Mouse (Mus musculus) liver, embryonic 14 days (tissue): ENCODE data around the gene Itgb2. TPM values are rescaled to one million over a fixed set of nuclear protein-coding genes. Genes with fewer than 3 reads are reported as not detected.

Source experiments
- polyA plus RNA-seq: library from polyadenylated mRNA; depleted of rRNA; stranded (reverse); fragments of >200 nt; gene quantifications from 2 replicates; pipeline ENCODE4 v1.2.3, GENCODE M21; 2012; rRNA removed

Gene Itgb2
- polyA plus RNA-seq, result 7.4 and 9.6 TPM in 2 replicates

DNA sequence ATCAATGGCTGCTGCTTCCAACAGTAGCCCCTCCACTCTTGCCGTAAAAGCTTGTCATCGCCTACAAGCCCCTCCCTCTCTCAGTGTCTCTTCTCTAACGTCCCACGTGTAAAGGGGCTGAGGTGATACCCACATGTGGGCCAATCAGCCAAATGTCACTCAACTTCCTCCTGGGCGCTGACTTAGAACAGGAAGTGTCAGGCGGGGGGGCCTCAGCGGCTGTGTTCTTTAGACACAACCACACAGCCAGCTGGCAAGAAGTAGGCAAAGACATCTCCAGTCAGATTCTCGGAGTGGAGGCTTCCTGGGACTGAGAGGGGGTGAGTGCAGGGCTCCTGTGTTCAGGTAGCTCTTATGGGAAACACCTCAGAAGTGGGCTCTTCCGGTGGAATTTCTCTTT is at the start of gene Itgb2:
Gene Itgb2, plus strand, starts transcription at position 113 of the 400 bp plus-strand sequence.

DNA sequence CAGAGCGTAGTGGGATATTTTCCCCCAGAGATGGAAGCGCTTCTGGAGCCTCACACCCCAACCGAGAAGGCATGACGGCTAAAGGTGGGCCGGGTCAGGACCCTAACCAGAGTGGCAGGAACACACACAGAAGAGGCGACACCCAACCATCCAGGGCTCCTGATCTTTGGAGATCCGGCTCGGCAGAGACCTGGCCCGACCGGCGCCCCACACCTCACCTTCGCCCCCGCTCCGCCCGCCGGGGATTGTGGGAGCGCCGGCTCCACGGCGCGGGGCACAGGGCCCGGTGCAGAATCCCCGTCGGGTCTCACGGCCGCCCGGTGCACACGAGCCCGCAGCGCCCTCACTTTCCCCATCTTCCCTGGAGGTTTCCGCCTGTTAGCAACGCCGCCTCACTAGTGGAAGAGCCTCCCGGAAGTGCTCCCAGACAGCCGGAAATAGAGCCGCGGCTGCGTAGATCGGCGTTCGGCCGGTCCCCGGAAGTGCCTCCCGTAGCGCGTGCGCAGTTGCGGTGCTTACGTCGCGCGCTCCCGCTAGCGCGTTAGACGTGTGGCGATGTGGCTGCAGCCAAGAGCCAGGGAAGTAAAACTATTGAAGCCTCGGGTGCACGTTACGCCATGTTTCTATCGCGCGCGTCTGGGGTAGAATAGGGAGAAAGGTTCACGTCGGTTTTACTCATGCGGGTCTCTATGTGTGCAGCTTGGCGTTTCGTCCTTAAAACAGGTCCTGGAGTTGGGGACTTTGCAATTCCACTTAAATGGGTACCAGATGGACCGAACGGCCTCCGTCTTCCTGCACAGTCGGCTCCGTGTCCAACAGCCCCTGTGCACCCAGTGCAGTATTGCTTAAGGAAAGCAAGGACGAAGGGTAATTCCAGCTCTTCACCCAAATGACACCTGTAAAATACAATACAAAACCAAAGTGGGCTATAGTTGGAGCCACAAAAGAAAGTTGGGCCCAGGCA is 14.4 kb upstream of the Itgb2 start, which contains the start of gene Fam207a:
Gene Fam207a, minus strand, starts transcription at position 401 of the 964 bp plus-strand sequence.

DNA sequence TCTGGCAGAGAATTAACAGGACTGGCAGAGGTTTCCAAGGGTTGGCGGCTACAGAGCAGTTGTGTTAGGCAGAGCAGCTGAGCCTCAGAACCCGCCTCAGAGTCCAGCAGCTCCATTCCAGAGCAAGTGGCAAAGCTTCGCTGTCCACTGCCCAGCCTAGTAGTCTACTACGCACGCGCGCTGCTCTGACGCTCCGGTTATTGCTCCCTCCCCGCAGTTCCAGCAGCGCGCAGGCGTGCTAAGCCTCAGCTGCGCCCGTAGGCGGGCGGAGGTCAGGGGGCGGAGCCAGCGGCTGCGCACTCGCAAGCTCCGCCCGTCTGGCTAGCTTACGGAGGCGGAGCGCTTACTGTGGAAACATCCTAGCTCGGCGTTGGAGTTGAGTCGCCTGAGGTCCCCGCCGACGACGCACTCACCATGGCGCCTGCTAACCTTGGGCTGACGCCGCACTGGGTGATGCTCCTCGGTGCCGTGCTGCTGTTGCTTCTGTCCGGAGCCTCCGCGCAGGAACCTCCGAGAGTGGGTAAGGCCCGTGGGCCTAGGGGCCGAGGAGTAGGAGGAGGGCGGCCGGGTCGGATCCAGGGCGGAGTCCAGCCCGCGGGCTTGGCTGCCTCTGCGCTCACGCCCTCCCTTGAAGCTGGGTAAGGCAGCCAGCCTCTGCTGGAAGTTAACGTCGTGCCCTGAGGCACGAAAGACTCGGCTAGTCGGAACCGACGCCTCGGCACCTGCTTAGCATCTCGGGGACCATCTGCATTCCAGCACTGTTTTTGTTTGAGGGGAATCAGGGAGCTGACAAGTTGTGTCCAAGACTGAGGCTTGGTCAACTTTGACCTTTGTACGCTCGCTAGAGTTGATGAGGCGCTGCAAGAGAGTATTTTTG is 51.6 kb downstream of the Itgb2 start, which contains the start of gene Pttg1ip:
Gene Pttg1ip, plus strand, starts transcription at position 313 of the 877 bp plus-strand sequence.

DNA sequence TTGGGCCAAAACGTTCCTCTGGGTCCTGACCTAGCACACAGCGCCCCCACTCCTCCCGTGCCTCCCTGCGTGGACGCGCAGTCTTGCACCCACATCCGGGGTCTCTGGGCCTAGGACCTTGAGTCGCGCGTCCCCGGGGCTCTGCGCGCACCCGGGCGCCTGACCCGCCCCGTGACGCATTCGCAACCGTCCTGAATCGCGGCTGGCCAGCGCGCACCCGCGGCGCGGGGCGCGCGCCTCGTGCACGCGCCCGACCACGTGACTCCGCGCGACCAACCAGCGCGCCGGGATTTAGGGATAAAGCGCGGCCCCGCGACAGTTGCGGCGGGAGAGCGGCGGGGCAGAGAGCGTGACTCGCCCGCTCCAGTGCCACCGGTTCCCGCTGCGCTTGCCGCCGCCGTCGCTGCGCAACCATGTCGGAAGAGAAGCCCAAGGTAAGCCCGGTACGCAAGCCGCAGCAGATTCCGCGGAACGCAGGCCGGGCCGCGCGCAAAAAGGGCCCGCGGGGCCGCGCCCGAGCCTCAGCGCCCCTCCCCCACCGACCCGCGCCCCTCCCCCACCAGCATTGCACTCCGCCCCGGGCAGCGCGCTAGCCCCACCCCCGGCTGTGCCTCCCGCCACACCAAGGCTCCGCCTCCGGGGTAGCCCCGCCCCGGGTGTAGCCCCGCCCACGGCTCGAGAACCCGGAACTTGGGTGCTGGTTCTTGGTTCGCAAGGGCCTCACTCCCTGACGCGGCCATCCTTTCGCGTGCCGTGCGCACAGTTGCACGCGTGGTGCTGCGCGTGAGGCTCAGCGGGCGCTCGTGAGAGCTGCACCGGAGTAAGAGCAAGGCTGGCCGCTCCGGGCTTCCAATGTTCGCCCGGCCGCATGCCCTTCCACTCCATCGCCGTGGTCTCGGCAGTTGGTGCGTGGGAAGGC is 76.1 kb downstream of the Itgb2 start, which contains the start of the genes Sumo3 and Gm49325:
Gene Sumo3, plus strand, starts transcription at position 190 of the 919 bp plus-strand sequence.
Gene Gm49325, plus strand, starts transcription at position 290 of the 919 bp plus-strand sequence.

Other genes starting within 250 kb of the Itgb2 start
- 0.93 and 1.1 TPM in 2 replicates for gene Adarb1, start 112.0 kb upstream of the Itgb2 start, polyA plus RNA-seq
- gene Fam207a, start 14.5 kb upstream of the Itgb2 start, polyA plus RNA-seq, result 12.7 and 15.4 TPM in 2 replicates
- gene Pttg1ip, start 51.5 kb downstream of the Itgb2 start, polyA plus RNA-seq, result 38.1 and 43.6 TPM in 2 replicates
- 99.8 and 106 TPM in 2 replicates for gene Sumo3, start 75.8 kb downstream of the Itgb2 start, polyA plus RNA-seq
- gene Gm49325, start 75.9 kb downstream of the Itgb2 start, polyA plus RNA-seq, result 0.09 and 0.12 TPM in 2 replicates
- gene Ube2g2, start 92.0 kb downstream of the Itgb2 start, polyA plus RNA-seq, result 19.0 and 20.8 TPM in 2 replicates
- gene Tspear, start 156.3 kb downstream of the Itgb2 start, polyA plus RNA-seq, result 0.03 and 0.10 TPM in 2 replicates
- gene Gm19402, start 160.5 kb downstream of the Itgb2 start, polyA plus RNA-seq, result not detected in 2 replicates
- gene Gm9508, start 167.0 kb downstream of the Itgb2 start, polyA plus RNA-seq, result not detected in 2 replicates
- not detected in 2 replicates for gene Gm10272, start 176.4 kb downstream of the Itgb2 start, polyA plus RNA-seq
- gene Gm10024, start 181.2 kb downstream of the Itgb2 start, polyA plus RNA-seq, result not detected in 2 replicates
- not detected in 2 replicates for gene Gm10142, start 185.6 kb downstream of the Itgb2 start, polyA plus RNA-seq
- not detected in 2 replicates for gene Krtap12-1, start 190.3 kb downstream of the Itgb2 start, polyA plus RNA-seq
- not detected in 2 replicates for gene Gm10100, start 196.2 kb downstream of the Itgb2 start, polyA plus RNA-seq
- not detected in 2 replicates for gene Gm18596, start 212.4 kb downstream of the Itgb2 start, polyA plus RNA-seq
- not detected in 2 replicates for gene Gm9736, start 221.1 kb downstream of the Itgb2 start, polyA plus RNA-seq
- gene Gm3233, start 229.4 kb downstream of the Itgb2 start, polyA plus RNA-seq, result not detected in 2 replicates
- gene Gm3238, start 241.1 kb downstream of the Itgb2 start, polyA plus RNA-seq, result not detected in 2 replicates
- not detected in 2 replicates for gene Gm7138, start 246.7 kb downstream of the Itgb2 start, polyA plus RNA-seq